Mouse (Mus musculus) fibroblast of lung, adult 2 months (primary cell): ENCODE measurements around the gene Vipas39.
A peak's percentile ranks its signal among the peaks of the same experiment; 100 is the strongest.
"Not testable (repeated sequence)": the region's sequence is repeated elsewhere in the genome, so short reads cannot be mapped to it uniquely, and the experiment has no call there.

Experiments
- DNase-seq: peaks from one replicate; pipeline ENCODE4 v3.0.0-alpha.2; 2011; ENCODE audit warnings: low read depth

The Vipas39 gene

DNA sequence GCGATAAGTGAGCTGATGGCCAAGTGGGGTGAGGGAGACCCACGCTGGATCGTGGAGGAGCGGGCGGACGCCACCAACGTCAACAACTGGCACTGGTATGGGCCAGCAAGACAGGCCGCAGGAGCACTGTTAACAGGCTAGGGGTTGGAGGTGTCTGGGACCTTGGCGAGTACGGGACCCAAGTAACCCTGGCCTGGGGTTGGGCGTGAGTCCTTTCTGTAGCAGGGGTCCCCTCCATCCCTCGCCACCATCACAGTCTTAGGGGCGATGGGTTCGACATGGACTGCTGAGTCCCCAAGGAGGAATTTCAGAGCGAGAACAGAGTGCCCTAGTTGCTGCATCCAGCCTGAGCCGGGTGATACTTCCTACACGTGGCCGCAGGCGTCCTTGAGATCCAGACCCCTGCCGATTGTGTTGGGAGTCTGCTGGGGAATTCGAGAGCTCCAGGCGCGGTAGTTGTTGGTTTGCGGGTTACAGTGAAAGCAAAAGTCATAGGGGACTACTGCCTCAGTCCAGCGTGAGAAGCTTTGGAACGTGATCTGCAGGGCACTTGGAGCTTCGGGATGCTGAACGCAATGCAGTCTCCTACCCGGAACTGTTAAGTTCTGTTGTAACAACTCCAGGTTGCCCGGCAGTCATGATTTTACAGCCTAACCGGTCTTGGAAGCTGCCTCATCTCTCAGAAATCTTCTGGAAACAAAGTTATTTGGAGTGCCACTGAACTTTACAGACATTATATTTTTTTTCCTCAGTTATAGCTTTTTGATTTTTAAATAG is 959 bp upstream of the Vipas39 start:
- DNase-seq = no peak

DNA sequence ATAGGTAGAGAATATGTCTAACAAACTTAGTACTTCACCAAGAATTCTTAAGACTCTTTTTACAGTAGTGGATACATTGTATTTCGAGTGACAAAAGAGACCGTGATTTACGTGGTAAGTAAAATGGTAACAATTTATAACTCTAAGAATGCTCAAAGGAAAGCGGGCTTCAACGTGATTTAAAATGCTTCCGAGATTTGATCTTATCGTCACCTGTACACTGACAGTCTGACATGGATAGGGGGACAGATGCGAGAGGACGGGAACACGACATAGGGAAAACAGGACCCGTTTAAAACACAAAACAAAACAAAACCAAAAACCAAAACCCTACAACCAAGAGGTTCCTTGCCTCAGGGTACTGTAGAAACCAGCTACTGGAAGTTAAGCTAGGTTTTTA is 612 bp downstream of the Vipas39 start:
- no peak for DNase-seq

DNA sequence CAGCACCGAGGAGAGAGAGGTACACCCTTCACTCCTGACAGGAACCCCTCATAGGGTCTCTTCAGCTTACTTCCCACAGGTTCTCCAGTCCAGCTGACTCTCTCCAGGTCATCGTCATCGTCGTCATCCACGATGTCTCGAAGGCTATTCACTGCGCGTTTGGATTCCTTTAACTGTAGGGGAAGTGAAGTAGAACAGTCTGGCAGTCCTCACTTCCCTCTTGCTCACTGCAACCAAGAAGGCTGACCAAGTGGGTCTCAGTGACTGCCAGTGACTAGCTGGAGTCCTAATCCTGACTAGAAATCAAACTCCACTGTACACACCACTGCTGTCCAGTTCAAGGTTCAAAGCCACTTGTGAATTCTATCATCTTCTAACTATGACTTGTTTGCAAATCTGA is 5.5 kb downstream of the Vipas39 start:
- DNase-seq = no peak

- DNase-seq = no peak
Measured at GRCm38 (mm10) chr12:87256629-87257028, 9.4 kb downstream of the Vipas39 start.

DNA sequence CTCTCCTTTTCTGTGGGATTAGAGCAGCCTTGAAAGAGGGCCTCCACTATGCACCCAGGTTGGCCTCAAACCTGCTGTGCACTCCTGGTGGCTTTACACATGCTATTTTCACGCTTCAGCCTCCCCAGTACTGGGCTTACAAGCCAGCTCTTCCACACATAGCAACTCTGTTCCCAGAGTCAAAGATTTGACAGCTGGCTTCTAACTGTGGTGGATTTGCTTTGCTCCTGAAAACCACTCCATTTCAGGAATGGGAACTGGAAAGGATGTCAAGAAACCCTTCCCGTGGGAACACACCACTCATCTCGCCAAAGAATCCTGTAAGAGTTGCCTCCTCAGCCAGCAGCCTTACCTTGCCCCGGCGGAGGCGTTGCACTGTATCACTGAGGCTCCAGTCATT is 12.2 kb downstream of the Vipas39 start:
- DNase-seq = no peak

- no peak for DNase-seq
Measured at GRCm38 (mm10) chr12:87250161-87250560, 15.9 kb downstream of the Vipas39 start.

DNA sequence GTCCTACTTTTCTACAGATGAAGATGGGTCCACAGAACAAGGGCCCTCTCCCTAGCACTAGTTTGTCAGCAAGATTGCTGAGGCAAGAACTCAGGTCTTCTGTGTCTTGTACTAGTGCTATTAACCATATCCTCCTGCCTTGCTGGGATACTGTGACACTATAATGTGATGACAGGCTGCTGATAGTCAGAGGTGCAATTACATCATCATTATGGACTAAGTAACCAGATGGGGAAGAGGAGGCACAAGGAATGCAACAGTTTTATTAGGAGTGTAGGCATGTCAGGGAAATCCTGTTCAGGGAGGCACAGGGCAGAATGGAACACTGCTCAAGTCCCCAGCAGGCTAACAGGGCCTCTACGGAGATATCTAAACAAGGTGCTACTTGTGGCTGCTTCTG is 27.4 kb downstream of the Vipas39 start, which contains the start of gene Noxred1:
Gene Noxred1, minus strand, starts transcription at position 101 of the 400 bp plus-strand sequence.
- DNase-seq = no peak

GRCm38 (mm10) chr12:87236882-87237483 is 29.1 kb downstream of the Vipas39 start:
- DNase-seq = no peak

DNA sequence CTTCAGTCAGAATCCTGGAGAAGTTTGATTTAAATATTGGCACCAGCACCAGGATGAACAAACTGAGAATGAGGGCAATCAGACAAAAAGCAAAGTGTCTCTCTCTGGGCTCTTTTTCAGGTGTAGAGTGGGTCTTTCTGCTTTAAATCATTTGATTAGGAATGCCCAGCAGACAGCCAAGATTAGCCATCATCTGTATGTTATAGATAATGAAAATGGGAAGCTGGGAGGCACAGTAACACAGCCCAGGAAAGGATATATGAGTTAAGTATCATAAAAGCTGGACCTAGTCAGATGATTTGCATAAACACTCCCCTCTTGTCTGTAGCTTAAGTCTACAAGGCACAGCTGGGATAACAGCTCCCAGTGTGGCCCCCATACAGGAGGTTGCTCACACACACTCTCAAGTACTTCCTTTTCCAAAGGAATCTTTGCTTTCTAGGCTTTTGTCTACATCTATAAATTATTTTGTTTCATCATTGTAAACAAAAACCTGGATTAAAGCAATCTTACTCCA is 35.6 kb downstream of the Vipas39 start:
- DNase-seq = no peak

DNA sequence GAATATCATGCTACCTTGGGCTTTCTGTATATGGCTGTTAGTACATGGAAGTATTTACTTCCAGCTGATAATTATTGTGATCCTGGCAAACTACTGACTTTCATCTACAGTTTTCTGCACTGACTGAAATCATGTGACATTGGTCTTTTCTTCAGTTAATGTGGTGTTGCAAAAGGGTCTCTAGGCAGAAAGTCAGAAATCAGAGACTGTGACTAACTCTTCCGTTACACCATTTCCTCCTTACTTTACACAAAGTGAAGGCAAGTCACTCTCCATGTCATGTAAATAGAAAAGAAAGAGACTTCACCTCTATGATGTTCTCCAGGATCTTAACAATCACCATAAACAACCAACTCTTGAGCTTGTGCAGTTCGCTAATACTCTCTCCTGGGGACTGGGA is 36.4 kb downstream of the Vipas39 start:
- no peak for DNase-seq

GRCm38 (mm10) chr12:87226801-87227200 is 39.3 kb downstream of the Vipas39 start:
- no peak for DNase-seq

- DNase-seq = no peak
Measured at GRCm38 (mm10) chr12:87224950-87225349, 41.1 kb downstream of the Vipas39 start.

DNA sequence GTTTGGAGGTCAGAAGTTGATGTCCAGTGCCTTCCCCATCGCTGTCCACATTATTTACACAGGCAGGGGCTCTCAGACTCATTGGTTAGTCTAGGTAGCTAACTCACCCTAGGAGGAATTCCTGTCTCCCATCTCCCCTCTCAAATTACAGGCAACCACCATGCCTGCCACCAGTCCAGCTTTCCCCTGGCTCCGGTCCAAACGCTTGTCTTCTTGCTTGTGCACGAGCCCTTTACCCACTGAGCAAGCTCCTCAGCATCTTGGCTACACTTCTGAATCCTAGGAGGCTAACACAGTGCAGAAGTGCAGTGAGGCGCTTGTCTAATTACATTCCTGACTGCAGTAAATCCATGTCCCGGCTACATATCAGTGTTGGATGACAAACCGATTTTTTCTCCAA is 46.7 kb downstream of the Vipas39 start:
- no peak for DNase-seq

DNA sequence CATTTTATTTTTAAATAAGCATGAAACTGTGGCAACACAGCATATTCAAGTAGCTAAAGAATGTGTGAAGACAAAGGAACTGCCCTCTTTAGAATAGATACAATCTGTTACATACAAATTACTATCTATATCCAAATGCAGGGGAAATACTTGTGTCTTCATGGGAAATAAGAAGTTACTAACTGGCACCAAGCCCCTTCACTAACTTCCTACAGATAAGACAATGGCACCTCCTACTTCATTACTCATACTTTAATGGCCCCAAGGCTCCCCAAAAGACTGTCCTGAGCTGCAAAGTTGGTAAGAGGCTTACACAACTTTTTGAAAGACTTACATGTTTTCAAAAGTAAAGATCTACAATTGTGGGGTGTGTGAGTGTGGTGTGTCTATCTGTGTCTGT is 48.5 kb downstream of the Vipas39 start:
- DNase-seq = no peak

GRCm38 (mm10) chr12:87216053-87216452 is 50.0 kb downstream of the Vipas39 start:
- peak; percentile 18 for DNase-seq

DNA sequence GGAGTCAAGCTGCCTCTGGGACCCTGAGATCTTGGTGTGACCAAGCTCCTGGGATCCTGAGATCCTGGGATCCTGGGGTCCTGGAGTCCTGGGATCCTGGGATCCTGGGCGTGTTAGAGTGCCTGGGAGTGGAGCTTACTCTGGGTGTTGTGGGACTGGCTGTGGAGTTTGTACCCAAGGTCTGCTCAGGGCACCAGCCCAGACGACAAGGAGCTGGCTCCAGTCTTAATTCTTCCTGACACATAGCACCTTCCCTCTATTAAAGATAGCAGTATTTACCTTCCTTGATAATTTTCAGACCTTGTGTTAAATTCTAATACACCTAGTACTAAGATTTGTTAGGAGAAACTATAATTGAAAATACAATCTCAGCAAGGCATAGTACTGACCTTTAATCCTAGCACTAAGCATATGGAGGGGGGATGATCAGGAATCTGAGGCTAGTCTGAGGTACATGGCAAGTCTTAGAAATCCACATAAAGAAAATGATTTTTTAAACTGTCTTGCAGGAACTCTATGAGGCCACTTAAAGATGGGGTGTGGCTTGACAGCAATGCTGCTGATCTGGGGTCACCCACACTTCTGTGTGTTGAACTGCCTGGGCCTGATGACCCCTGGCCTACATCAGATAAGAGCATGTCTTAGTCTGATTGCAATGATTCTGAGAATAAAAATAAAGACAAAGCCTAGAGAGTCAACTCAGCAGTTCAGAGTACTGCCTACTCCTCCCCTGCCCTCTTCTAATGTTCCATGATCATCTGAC is 53.0 kb downstream of the Vipas39 start:
- no peak for DNase-seq

DNA sequence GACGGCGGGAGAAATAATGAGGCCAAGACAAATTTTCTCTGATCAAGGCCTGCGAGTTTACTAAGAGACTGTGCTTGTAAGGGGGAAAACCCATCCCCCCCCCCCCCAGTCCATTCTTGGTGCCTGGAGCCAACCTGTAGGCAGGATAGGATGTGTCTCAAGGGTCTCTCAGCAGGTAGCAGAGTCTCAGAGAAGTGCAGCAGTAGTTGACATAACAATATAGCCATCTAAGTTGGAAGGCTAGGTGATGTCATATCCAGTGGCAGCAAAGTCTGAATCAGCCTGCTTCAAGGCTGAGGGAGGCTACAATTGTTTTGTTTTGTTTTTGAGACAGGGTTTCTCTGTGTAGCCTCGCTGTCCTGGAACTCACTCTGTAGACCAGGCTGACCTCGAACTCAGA is 60.3 kb downstream of the Vipas39 start:
- DNase-seq = not testable (repeated sequence)

DNA sequence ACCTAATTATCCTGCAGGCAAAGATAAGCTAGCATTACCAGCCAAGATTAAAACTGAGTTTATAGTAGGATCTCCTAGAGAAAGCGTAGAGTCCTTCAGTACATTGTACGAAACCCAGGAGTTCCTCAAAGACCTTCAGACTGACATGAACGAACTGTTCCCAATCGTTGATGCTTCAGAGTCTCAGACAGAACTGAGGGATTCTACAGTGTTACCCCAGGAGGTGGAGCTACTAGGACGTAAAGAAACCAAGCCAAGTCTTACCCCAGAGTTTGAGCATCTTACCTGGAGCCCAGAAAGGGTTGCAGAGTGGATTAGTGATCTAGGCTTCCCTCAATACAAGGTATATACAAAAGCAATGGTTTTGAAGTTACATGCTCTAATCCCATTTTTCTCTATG is 64.4 kb downstream of the Vipas39 start:
- DNase-seq = no peak

DNA sequence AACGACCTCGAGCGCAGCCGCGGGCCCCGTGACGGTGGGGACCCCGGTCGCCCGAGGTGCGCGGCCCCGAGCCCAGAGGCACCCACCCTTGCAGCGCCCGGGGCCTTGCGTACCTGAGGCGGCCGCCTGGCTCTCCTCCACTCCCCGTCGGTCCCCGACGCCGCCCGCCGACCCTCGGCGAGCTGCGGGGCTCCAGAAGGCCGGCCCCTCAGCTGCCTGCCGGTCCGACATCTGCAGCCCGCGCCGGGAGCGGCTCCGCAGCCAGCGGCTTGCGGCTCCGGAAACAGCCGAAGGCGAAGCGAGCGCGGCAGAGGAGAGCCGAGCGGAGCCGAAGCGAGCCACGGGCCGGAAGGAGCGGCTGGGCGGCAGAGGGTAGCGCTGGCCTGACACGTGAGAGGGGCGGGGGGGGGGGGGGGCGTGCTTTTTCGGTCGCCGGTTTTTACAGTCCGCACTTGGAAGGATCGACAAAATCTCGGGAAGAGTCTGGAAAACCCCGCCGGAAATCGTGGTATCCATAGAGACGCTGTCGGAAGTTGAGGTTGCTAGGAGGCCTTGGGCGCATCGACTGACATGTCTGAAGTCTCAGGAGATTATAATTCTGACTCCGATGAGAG is 66.0 kb downstream of the Vipas39 start, which contains the start of gene Tmed8:
Gene Tmed8, minus strand, starts transcription at position 482 of the 614 bp plus-strand sequence.
- peak; percentile 63 for DNase-seq

- no peak for DNase-seq
Measured at GRCm38 (mm10) chr12:87199206-87199972, 66.7 kb downstream of the Vipas39 start, which contains the start of gene Samd15. Gene Samd15, plus strand, starts transcription at chr12:87199723.

DNA sequence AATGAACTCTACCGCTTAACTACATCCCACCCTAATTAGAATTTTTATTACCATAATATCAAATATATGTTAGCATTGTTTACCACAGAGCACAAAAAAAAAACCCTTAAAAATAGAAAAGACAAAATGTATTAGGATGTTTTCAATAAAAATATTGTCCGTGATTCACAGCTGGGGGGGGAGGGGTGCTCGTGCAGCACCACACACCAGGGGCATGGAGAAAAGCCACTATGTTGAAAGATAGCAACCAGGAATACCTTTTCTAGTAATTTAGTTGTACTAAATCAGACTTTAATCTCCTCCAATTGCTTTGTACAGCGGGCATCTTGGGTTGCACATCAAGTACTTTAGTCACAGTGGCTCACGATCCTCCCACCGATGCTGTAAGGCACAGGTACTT is 67.3 kb downstream of the Vipas39 start:
- DNase-seq = no peak
